Mouse (Mus musculus) gastrocnemius, postnatal 14 days (tissue): Measurements from ENCODE around the gene Dnah10. TPM values are rescaled to one million over a fixed set of nuclear protein-coding genes. Genes with fewer than 3 reads are reported as not detected.
"Not testable (repeated sequence)": the region's sequence is repeated elsewhere in the genome, so short reads cannot be mapped to it uniquely, and the experiment has no call there.

Source experiments
- DNase-seq: peaks from one replicate; pipeline ENCODE4 v3.0.0; 2021; ENCODE audit warnings: mixed read lengths
- intact Hi-C: fragments of 180-260 bp; cut with DNase I; formaldehyde crosslinking; loops from one replicate; pipeline ENCODE4 v1.15.1; 2025; ENCODE audit warnings: low total_unique reads
- long read RNA-seq, 2 experiments: library from polyadenylated mRNA; stranded (forward); transcript quantifications; one replicate each; pipeline ENCODE4 v2.0.0; 2021
- total RNA-seq, 2 experiments: library from RNA; stranded (reverse); gene quantifications; 2 replicates each; pipeline ENCODE4 v1.2.3; 2021

Gene Dnah10
- total RNA-seq: under 1 TPM; 0.02 to 0.10 TPM
- long read RNA-seq, experiment 1: 0 reads
- long read RNA-seq, experiment 2: 0 reads

DNA sequence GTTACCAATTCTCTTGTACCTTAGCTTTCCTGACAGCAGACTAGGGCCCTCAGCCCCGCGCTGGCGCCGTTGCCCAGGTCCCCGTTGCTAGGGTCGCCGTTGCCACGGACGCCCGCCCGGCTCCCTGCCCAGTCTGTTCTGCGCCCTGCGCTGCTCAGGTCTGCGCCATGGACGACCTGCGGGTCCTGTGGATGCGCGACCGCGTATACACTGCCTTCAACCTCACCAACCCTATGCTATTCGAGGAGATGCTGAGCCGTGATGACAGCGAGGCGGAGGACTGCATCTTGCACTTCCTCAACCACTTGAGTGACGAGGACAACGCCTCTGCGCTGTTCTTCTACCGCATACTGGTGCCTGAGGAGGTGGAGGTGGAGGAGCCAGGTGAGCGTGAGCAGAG lies at the start of gene Dnah10:
Gene Dnah10, plus strand, starts transcription at position 89 of the 400 bp plus-strand sequence.
- intact Hi-C loops: no loop called here
- DNase-seq: no peak

DNA sequence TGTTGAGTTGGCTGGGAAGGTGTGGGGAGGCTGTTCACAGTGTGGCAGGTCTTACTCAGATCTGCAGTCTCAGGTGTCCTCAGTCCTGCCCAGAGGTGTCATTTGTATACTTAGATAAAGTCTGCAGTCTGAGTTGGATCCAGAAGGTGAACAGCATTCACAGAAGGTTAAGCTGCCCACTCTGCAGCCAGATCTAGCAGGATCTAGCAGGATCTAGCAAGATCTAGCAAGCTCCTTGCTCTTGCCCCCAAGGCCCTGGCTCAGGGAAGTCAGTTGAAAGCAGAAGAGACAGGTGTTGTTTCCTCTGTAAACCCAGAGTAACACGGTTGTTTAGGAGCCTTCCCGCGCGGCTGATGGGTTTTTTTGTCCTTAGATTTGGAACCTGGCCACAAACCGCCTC lies 11.1 kb upstream of the Dnah10 start:
- intact Hi-C loops: no loop called here
- DNase-seq: no peak

DNA sequence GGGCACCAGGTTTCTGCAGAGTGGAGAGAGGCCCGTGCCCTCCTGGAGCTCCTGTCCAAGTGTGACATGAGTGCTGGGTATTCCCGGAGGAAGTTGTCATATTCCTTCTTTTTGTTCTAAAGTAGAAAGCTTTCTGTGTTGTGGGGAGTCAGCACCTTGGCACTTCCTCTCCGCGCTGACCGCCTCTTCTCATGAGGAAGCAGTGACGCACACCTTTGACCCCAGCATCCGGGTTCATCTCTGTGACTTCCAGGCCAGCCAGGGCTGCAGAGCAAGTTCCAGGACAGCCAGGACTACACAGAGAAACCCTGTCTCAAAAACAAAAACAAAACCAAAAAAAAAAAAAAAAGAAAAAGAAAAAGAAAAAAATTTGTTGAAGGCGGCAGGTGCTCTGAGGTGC lies 9.8 kb upstream of the Dnah10 start:
- DNase-seq: no peak
- intact Hi-C loops: no loop called here

DNA sequence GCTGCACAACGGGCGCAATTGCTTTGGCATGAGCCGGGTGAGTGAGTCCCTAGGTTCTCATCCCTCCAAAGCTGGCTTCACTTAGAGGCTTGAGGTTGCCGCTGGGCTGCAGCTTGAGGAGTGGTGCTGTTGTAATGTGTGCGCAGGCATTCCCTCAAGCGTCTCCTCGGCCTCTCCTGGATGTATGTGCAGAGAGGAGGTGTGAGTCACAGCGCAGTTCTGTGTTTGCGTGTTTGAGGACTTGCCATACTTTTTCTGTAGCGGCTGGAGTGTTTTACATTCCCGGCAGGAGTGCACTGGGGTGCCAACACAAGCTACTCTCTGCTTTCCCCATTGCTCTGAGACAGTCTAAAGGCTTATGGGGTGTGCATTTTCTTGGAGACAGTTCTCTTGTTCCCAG lies 6.9 kb upstream of the Dnah10 start:
- intact Hi-C loops: no loop called here
- DNase-seq: no peak

DNA sequence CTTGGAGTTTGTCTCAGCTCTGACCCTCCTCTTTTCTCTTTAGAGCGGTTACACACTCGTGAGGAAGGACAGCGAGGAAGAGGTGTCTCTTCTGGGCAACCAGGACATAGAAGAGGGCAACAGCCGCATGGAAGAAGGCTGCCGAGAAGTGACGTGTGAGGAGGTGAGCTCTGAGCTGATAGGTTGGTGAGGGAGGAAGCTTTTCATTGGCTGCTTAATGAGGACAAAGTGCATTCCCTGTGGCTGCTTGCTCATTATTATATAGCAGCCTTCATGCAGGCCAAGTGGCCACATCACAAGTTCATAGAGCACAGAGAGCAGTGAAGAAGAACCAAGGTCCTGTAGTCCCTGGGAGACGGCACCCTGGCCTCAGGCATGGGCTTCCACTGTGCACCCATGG lies 6.5 kb upstream of the Dnah10 start:
- no peak for DNase-seq
- intact Hi-C loops: no loop called here

DNA sequence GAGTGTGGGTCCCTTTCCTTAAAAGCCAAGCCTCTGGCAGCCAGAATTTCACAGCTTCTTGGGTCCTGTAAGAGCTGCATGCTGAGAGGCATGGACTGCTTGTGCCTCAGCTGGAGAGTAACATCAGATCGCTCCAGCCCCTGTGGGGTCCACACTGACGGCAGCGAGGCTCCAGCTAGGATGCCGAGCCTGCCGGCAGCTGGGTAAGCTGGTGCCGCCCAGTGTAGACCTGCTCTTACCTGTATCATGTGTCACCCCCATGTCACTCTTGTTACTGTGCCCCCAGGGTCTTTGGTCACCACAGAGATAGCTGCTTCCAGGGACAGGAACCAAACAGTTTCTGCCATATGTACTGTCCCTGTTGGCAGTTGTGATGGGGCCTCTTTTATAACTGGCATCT lies 1.8 kb upstream of the Dnah10 start:
- no peak for DNase-seq
- intact Hi-C loops: no loop called here

DNA sequence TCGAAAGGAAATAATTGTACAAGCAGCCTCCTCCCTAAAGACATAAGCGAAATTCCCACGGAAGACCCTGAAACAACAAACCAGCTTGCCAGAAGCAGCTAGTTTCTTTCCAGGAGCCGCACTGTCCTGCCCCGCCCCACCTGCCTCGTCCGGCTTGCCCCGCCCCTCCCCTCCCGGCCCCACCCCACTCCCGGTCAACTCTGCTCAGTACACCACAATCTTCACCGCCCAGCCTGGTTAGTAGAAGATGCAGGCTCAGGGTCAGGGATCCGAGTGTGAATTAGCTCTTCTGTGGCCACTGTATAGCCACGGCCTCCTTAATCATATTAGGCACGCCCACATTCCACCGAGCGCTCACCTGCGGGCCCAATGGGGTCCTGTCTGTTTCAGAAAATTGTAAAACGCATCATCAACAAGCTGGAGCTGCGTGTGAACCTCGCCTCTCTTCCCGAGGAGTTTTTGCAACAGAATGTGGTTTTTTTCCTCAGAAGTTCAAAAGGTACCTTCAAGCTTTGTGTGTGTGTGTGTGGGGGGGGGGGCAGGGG lies 4.8 kb downstream of the Dnah10 start:
- intact Hi-C loops: no loop called here
- no peak for DNase-seq

DNA sequence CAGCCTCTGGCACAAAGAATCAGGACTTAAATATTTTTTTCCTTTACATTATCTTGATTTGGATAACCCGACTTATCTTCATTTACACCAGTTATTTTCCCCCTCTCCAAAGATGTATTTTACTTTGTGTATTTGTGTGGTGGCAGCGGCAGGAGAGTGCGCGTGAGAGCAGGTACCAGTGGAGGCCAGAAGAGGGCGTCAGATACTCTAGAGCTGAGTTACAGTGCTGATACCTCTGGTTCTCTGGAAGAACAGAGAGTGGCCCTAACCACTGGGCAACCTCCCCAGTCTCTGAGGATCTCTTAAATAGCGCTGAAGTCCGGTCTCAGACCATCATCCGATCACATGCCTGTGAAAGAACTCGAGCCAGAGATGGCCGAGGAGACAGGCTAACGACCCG lies 9.1 kb downstream of the Dnah10 start:
- DNase-seq: no peak
- intact Hi-C loops: no loop called here

DNA sequence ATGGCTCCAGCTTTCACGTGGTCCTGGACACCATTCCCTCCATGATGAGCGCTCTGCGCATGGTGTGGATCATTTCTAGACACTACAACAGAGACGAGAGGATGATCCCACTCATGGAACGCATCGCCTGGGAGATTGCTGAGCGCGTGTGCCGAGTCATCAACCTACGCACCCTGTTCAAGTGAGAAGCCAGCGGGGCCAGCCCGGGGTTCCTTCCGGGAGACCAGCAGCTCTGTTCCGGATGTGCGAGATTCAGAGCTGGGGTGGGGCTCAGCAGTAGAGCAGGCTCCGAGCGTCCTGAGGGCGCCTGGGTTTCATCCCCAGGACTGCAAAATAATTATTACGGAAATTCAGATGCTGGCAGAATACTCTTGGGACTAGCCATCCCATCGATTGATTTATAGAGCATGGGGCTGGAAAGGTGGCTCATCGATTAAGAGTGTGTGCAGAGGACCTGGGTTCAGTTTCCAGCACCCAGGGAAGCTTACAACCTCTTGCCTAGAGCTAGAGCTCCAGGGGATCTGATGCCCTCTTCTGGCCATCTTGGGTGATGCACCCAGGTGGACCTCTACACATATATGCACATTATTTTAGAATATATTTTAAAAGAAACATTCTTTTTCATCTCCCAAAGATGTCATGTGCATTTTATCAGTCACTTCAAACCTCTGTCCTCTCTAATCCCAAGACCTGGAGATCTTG lies 17.2 kb downstream of the Dnah10 start:
- no peak for DNase-seq

DNA sequence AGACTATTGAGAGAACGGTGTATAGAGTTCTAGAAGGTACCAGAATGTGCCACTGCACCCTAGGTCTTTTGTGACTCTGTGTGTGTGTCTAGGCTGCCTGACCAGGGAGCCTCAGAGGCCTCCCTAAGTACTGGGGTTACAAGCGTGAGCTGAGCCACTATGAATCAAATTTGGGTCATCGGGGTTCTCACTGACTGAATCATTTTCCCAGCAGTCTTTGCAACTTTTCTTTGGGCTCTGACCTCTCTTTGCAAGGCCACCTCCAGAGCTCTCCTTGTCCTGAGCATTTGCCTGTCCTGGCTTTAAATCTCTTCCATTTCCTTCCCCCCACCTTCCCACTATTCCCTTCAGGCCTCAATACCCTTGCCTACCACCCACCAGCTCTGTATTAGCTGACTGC lies 19.0 kb downstream of the Dnah10 start:
- intact Hi-C loops: no loop called here
- no peak for DNase-seq

More for the DNA sequence above, 17.2 kb downstream of the Dnah10 start:
- intact Hi-C loops: no loop called here

DNA sequence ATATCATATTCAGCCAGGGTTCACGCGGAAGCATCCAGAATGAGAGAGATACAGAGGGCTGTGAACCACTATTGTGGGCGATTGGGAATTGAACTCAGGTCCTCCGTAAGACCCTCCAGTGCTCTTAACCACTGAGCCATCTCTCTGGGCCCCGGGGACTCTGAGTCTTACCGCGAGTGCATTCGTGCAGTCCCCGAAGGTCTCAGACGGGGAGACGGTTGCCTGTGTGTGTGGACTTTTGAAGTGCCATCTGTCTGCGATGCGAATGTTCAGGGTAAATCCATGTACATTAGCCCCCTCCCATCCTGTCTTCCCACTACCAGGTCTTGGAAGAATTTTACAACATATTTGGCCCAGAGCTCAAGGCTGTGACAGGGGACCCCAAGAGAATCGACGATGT lies 21.3 kb downstream of the Dnah10 start:
- no peak for DNase-seq
- intact Hi-C loops: no loop called here

DNA sequence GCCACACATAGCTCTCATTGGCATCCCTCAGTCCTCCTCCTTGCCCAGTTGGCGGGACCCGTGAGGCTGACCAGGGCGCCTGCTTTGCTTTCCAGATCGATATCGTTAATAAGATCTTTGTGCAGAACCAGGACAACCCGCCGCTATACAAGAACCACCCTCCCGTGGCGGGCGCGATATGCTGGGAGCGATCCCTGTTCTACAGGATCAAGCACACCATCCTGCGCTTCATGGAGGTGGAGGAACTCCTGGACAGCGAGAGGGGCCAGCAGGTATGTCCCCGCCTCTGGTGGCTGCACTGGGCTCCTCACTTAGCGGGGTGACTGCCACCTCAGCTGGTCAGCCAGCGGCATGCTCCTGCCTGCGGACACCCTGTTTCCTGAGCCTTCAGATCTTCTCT lies 23.4 kb downstream of the Dnah10 start:
- DNase-seq: no peak
- intact Hi-C loops: no loop called here

DNA sequence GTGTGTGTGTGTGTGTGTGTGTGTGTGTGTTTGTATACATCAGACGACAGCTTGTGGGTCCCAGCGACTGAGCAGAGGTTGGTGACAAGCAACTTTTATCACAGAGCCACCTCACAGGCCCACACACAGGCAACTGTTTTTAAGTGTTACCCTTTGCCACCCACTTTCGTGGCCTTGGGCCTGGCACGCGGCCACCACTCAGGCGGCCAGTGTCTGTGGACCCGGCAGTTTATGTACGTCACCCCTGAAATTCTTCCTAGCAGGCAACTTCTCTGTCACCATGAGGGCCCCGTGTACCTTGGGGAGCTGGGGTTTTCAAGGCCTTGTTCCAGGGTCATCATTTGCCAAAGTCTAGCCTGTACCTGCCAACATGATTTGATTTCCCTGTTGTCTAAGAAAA lies 26.8 kb downstream of the Dnah10 start:
- intact Hi-C loops: no loop called here
- no peak for DNase-seq

DNA sequence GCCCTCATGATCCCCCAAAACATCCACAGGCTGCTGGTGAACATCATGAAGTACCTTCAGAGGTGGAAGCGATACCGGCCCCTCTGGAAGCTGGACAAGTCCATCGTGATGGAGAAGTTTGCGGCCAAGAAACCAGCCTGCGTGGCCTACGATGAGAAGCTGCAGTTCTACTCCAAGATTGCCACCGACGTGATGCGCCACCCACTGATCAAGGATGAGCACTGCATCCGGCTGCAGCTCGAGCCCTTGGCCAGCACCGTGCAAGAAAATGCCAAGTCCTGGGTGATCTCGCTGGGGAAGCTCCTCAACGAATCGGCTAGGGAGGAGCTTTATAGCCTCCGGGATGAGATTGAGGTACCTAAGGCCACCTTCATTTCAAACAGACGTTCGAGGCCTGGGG lies 36.1 kb downstream of the Dnah10 start:
- intact Hi-C loops: no loop called here
- DNase-seq: no peak

DNA sequence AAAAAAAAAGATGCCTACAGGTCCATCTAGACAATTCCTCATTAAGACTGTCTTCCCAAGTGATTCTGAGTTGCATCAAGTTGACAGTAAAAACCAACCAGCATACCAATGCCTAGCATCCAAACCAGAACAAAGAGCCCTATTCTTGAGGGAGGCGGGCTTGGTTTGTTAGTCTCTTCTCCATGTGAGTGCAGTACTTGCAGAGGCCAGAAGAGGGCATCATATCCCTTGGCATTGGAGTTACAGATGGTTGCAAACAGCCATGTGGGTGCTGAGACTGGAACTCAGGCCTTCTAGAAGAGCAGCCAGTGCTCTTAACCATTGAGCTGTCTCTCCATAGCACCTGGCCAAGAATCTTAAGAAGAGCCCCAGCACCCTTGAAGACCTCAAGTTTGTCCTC lies 36.9 kb downstream of the Dnah10 start:
- intact Hi-C loops: no loop called here
- DNase-seq: no peak

DNA sequence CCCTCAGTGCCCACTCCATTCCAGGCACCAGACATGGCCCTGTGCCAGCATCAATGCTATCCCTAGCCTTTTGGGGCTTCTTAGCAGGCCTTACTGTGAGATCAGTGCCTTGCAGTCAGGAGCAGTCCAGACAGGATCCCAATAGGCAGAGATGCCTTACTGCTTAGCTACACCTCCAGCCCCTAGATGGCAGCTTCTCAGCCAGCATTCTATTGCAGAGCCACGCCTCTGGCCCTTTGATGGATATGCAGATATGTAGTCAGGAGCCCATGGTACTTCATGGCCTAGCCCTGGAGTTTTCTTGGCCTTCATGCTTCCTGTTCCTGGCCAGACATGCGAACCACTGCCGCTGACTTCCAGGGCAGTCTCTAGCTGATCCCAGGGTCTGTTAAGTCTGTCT lies 49.7 kb downstream of the Dnah10 start:
- intact Hi-C loops: no loop called here
- no peak for DNase-seq

DNA sequence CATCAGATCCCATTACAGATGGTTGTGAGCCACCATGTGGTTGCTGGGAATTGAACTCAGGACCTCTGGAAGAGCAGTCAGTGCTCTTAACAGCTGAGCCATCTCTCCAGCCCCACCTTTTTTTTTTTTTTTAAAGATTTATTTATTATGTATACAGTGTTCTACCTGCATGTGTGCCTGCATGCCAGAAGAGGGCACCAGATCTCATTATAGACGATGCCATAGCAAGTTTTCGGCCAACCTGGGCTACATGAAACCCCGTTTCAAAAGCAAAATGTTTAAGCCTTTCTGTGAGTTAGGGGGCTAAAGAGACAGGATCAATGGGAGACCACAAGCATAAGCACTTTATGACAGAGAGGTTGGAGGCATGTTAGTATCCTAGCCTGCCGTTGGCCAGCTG lies 51.4 kb downstream of the Dnah10 start:
- DNase-seq, intact Hi-C loops: not testable (repeated sequence)

DNA sequence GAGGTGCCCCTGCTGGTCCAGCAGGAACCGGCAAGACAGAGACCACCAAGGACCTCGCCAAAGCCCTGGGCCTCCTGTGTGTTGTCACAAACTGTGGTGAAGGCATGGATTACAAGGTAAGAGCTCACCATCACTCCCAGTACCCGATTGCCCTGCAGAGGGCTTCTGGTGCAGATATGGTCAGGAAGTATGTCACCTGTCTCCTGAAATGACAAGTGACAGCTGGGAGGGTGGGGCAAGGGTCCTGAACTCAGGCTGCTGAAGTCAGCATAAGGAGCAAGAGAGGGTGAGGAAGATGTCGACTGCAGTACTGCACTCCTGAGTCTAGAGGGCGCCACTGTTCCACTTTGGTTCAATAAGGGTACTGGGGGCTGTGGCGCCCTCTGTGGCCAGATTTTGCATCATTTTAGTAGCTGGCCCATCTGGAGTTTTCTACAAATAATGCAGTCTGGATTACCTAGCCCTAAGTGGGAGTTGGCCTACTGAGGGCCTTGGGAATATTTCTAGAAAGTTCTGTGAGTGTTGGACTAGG lies 52.4 kb downstream of the Dnah10 start:
- intact Hi-C loops: no loop called here
- DNase-seq: peak; percentile 57

DNA sequence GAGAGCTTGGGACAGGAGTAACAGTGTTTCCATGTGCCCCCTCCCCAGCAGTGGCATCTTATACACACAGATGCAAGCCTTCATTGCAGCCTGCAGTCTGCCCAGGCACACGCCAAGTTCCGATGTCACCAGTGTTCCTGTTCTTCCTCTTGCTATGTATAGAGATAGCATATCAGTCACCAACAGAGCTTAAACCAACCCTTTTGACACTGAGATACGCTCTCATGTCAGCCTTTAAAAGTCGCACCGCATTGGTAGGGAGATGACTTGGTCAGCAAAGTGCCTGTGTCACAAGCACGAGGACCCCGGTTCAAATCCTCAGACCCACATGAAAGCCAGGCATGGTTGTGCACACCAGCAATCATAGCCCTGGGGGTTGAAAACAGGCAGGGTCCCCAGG lies 55.0 kb downstream of the Dnah10 start:
- intact Hi-C loops: no loop called here
- DNase-seq: no peak

DNA sequence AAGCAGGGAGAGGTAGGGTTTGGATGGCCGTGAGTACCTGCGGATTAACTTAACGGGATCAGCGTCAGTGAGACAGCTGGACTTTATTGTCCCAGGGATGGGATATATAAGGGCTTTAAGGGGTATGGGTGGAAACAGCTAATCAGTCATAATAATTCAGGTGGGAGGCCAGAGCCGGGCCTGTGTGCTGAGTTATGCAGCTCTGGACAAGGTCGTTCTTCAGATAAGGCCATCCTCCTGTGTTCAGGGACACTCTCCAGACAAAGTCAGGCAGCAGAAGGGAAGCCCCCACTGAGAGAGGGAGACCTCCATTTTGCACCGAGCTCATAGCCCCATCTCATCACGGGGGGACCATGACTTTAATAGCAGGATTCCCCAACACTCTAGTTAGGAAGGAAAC lies 56.8 kb downstream of the Dnah10 start:
- intact Hi-C loops: no loop called here
- no peak for DNase-seq

DNA sequence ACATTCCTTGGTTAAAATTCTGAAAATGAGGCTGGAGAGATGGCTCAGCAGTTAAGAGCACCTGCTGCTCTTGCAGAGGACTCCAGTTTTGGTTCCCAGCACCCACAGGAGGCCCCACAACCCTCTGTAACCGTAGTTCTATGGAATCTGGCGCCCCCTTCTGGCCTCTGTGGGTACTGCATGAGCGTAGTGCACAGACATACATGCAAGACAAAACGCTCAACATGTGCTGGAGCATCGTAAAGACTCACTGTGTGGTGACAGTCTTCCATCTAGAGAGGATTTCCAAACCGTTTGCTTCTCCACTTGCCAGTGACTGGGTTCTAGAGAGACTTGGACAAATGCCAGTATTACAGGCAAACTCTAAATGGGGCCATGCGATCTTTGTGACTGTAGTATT lies 60.8 kb downstream of the Dnah10 start:
- intact Hi-C loops: no loop called here
- no peak for DNase-seq

DNA sequence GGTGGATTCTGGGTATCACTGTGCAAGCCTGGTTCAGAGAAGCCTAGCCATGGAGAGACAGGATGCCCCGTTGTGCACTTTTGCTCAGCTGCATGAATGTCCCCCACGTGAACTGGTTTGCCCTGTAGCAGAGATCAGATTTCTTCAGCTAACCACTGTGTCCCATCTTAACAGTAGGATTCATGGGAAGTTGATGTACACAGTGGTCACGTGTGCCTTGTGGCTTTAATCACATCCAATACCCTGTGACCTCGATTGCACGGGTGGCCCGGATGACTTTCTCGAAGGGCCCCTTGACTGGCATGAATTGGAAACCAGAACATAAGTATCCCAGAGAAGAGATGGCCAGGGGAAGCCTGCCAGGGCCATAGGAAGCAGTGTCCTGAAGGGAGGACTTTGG lies 67.2 kb downstream of the Dnah10 start:
- no peak for DNase-seq
- intact Hi-C loops: no loop called here
